Mouse (Mus musculus) kidney, embryonic 14.5 days (tissue): Measurements from ENCODE around the gene Crip2. TPM values are rescaled to one million over a fixed set of nuclear protein-coding genes. Genes with fewer than 3 reads are reported as not detected.

Experiments
- ATAC-seq: fragments of 200-750 bp; cut with Nextera tagmentation; 2 replicates; pipeline ENCODE4 v1.8.0; 2017; ENCODE audit warnings: moderate number of reproducible peaks, mild to moderate bottlenecking, moderate TSS enrichment, moderate library complexity; ENCODE audit not compliant: low FRiP score, low TSS enrichment
- H3K27ac ChIP-seq: fragments of 300-500 bp; sonication (generic); 2 replicates; pipeline ENCODE4 v1.5.1; 2014; ENCODE audit warnings: low read depth, mild to moderate bottlenecking, low read length, moderate library complexity, mixed read lengths
- H3K27me3 ChIP-seq: fragments of 300-500 bp; sonication (generic); 2 replicates; pipeline ENCODE4 v1.6.1; 2014; ENCODE audit warnings: mild to moderate bottlenecking, low read length; ENCODE audit not compliant: control insufficient read depth, insufficient read depth
- H3K36me3 ChIP-seq: fragments of 300-500 bp; sonication (generic); 2 replicates; pipeline ENCODE4 v1.6.1; 2014; ENCODE audit warnings: low read length, mixed read lengths; ENCODE audit not compliant: control insufficient read depth, insufficient read depth
- H3K4me1 ChIP-seq: fragments of 300-500 bp; sonication (generic); 2 replicates; pipeline ENCODE4 v1.6.1; 2014; ENCODE audit warnings: low read length, mixed read lengths; ENCODE audit not compliant: control insufficient read depth, insufficient read depth
- H3K4me2 ChIP-seq: fragments of 300-500 bp; sonication (generic); replicated peaks from 2 replicates; pipeline ENCODE4 v1.6.1; 2014; ENCODE audit warnings: low read depth, mild to moderate bottlenecking, low read length
- H3K4me3 ChIP-seq: fragments of 300-500 bp; sonication (generic); 2 replicates; pipeline ENCODE4 v1.5.1; 2014; ENCODE audit warnings: mild to moderate bottlenecking, low read length
- H3K9ac ChIP-seq: fragments of 300-500 bp; sonication (generic); 2 replicates; pipeline ENCODE4 v1.6.1; 2014; ENCODE audit warnings: low read depth, mild to moderate bottlenecking, low read length, moderate library complexity
- H3K9me3 ChIP-seq: fragments of 300-500 bp; sonication (generic); 2 replicates; pipeline ENCODE4 v1.6.1; 2016; ENCODE audit warnings: low read length; ENCODE audit not compliant: control insufficient read depth
- WGBS: fragments of 180-500 bp; shearing (Covaris S2); extraction: QIAGEN DNeasy Blood & Tissue Kit; methylation state at CpG from one replicate; pipeline ENCODE4 v1.1.7; 2014; 5-methylcytosine and 5-hydroxymethylcytosine counted together
- polyA plus RNA-seq: library from polyadenylated mRNA; unstranded; fragments of >200 nt; fragmentation: Nextera tagmentation; extraction: Ambion mirVana; gene quantifications from 2 replicates; pipeline ENCODE4 v1.2.1, GENCODE M21; 2014

The Crip2 gene
- polyA plus RNA-seq, 1 experiment from 2014 or later, result 174 TPM

DNA sequence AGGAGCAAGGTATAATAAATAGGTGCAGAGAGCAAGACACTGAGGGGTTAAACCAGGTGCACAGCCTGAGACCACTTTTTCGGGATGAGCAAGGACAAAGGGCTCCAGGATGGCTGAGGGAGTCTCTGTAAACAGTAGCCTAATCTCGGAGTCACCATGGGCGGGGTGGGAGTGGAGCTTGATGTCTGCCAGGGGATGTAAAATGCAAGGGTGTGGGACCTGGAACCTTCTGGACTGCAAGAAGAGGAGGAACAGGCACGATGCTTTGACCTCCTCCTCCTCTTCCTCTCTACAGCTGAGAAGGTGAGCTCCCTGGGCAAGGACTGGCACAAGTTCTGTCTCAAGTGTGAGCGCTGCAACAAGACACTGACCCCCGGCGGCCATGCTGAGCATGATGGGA lies 3.1 kb downstream of the Crip2 start:
- 48% methylated on average over 7 of the region's 7 CpGs for WGBS
- peak overlapping the region; percentile 65; the same call in 1 of the 2 replicates for H3K27ac ChIP-seq
- peaks cover 34% of the 10 kb centered on the region for H3K4me1 ChIP-seq
- no peaks in the 10 kb centered on the region for H3K9me3 ChIP-seq
- peak overlapping the region; percentile 22 for H3K4me3 ChIP-seq
- H3K4me2 ChIP-seq, result peak overlapping the region; percentile 65
- ATAC-seq, result no peak
- H3K9ac ChIP-seq, result peak overlapping the region; percentile 44
- peaks cover 7% of the 10 kb centered on the region; the same call in 1 of the 2 replicates for H3K36me3 ChIP-seq
- H3K27me3 ChIP-seq, result 0 out of 2 replicates have a peak, but pooled peaks cover 7% of the 10 kb centered on the region

DNA sequence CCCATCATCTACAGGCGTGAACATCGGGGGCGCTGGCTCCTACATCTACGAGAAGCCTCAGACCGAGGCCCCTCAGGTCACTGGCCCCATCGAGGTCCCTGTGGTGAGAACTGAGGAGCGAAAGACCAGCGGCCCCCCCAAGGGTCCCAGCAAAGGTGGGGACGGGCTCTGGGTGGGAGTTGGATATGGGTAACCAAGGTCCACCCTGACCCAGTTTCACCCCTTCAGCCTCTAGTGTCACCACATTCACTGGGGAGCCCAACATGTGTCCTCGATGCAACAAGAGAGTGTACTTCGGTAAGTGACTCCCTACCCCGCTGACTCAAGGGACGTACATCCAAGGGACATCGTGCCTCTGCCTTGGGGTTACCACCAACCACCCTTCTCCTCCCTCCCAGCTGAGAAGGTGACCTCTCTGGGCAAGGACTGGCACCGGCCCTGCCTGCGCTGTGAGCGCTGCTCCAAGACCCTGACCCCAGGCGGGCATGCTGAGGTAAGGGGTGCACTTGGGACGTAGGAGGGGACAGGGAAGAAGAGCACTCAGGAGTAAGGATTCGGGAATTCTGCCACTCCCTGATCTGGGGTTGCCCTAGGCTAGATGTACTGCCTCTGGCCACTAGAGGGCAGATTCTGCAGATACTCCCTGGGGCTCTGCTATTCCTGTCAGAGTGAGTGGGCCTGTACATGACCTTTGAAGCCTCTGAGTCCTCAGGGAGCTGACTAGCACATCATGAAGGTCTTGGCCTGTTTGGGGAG lies 4.1 kb downstream of the Crip2 start:
- WGBS, result 77% methylated on average over 20 of the region's 20 CpGs

DNA sequence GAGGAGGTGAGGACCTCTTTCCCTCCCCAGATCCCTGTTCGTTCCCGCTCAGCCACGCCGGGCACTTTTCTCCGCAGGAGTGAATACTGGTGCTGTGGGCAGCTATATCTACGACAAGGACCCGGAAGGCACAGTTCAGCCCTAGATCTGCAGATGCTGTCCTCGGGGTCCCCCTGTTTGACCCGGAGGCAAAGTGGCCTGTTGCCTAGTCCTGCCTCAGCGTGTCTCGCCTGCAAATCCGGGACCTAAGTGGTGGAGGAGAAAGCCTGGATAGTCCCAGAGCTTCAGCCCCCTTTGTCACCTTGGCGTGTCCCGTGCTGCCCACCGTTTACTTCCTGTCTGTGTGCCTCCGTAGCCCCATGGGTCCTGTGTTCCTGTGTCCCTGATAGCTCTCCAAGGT lies 4.8 kb downstream of the Crip2 start:
- 0 out of 2 replicates have a peak, but pooled peaks cover 7% of the 10 kb centered on the region for H3K27me3 ChIP-seq
- H3K27ac ChIP-seq, result no peak overlapping the region
- peaks cover 21% of the 10 kb centered on the region for H3K4me1 ChIP-seq
- no peak overlapping the region for H3K4me2 ChIP-seq
- no peak for ATAC-seq
- WGBS, result 90% methylated on average over 16 of the region's 16 CpGs
- no peak overlapping the region for H3K9ac ChIP-seq
- H3K4me3 ChIP-seq, result no peak overlapping the region
- H3K36me3 ChIP-seq, result no peaks in the 10 kb centered on the region; the same call in 1 of the 2 replicates
- H3K9me3 ChIP-seq, result no peaks in the 10 kb centered on the region

More for the DNA sequence above, 4.1 kb downstream of the Crip2 start:
- Histone ChIP-seq H3K4me2 (no peak overlapping the region), H3K27me3 (0 out of 2 replicates have a peak, but pooled peaks cover 7% of the 10 kb centered on the region), H3K9ac (no peak overlapping the region), H3K36me3 (no peaks in the 10 kb centered on the region; the same call in 1 of the 2 replicates), H3K27ac (no peak overlapping the region), H3K4me1 (peaks cover 26% of the 10 kb centered on the region), H3K4me3 (no peak overlapping the region), H3K9me3 (no peaks in the 10 kb centered on the region)
- ATAC-seq, result no peak

DNA sequence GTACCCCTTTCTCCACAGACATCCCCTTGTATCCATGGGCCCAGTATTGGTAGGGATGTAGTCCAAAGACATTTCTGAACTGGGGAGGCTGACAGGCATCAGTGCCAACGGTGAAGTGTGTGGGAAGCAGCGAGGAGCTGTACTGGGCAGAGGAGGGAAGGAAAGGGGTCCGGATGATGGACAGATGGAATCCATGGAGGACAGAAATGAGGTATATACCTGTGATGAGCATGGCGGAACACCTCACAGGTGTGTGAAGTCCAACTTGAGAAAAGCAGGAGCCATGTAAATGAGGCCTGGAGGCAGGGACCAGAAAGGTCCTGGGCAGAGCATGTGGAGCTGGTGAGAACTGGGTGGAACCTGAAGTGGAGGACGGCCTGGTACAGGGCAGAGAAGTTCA lies 5.6 kb downstream of the Crip2 start:
- no peak overlapping the region for H3K4me3 ChIP-seq
- H3K4me2 ChIP-seq, result no peak overlapping the region
- H3K27ac ChIP-seq, result no peak overlapping the region
- no peaks in the 10 kb centered on the region; the same call in 1 of the 2 replicates for H3K36me3 ChIP-seq
- no peak overlapping the region for H3K9ac ChIP-seq
- no peak for ATAC-seq
- H3K9me3 ChIP-seq, result no peaks in the 10 kb centered on the region
- H3K27me3 ChIP-seq, result 0 out of 2 replicates have a peak, but pooled peaks cover 5% of the 10 kb centered on the region
- H3K4me1 ChIP-seq, result peaks cover 20% of the 10 kb centered on the region
- 87% methylated on average over 5 of the region's 5 CpGs for WGBS

DNA sequence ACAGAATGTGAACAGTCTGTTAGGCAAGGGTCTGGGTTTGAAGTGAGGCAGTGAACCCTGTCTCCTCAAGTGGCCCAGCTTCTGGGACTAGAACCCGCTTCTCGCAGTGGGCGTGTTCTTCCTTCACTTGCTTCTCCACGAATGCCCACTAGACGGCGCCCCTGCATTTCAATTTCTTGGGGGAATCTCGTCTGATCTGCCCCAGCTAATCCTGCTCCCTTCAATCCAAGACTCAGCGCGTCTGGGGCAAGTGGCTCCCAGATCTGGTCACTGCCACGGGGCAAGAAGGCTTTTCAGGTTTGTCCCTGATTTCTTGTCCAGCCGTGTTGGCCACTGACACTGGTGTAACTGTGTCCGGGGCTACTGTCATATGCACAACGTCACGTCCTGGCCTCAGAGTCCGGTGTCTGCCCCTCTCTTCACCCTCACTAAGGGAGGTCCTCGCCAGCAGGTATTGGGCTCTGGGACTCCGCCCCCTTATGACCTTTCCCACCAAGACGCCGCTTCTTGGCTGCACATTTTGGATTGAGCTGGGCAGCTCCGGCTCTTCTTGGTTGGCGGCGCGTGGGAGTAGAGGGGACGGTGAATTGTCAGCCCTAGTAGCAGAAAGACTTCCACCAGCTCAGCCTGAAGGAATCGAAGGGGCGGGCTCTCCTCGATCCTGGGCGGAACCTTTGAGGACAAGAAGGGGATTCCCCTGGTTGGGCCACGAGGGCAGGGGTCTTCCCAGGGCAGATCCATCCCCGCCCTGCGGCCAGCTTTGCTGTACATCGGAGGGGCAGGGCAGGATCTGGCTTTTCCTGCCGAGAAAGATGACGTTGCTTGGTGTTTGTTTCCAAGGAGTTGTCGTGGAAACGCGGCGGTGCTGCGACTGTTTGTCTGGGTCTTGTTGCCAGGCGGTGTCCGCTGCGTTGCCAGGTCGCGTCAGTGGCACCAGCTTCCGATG lies 6.3 kb downstream of the Crip2 start, which contains the start of gene Crip1:
Gene Crip1, plus strand, starts transcription at position 205 of the 946 bp plus-strand sequence.
- peaks cover 12% of the 10 kb centered on the region for H3K4me1 ChIP-seq
- 8% methylated on average over 45 of the region's 45 CpGs for WGBS

DNA sequence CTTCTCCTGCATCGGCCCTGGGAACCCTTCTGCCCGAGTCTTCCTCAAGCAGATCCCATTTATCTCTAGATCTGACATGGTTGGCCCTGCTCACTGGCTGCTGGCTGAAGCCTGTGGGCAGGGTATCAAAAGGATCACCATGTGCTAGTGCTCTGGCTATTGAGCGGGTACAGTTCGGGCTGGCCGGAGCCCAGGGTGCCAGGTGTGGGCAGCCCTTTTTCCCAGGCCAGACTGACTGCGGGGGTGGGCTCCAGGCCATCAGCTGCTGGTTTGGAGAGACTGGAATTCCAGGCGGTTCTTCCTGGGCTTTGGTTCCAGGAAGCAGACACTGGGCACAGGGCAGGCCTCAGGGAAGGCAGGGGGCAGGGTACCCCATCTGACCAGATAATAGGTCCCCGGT lies 7.4 kb downstream of the Crip2 start:
- Histone ChIP-seq H3K27ac (no peak overlapping the region), H3K4me3 (no peak overlapping the region), H3K9ac (no peak overlapping the region), H3K27me3 (no peaks in the 10 kb centered on the region), H3K36me3 (no peaks in the 10 kb centered on the region; the same call in 1 of the 2 replicates), H3K9me3 (no peaks in the 10 kb centered on the region), H3K4me1 (peaks cover 13% of the 10 kb centered on the region), H3K4me2 (no peak overlapping the region)
- WGBS, result 81% methylated on average over 8 of the region's 8 CpGs
- ATAC-seq, result no peak

More for the DNA sequence above, 6.3 kb downstream of the Crip2 start, which contains the start of gene Crip1:
- no peaks in the 10 kb centered on the region; the same call in 1 of the 2 replicates for H3K36me3 ChIP-seq
- peak within 1 kb of the TSS; percentile 16 for H3K4me3 ChIP-seq
- no peak within 1 kb of the TSS; the same call in 1 of the 2 replicates for H3K9ac ChIP-seq
- no peaks in the 10 kb centered on the region for H3K9me3 ChIP-seq
- no peak within 1 kb of the TSS for H3K27ac ChIP-seq
- peak; percentile 25 for ATAC-seq
- peak within 1 kb of the TSS; percentile 41 for H3K4me2 ChIP-seq
- no peaks in the 10 kb centered on the region for H3K27me3 ChIP-seq

DNA sequence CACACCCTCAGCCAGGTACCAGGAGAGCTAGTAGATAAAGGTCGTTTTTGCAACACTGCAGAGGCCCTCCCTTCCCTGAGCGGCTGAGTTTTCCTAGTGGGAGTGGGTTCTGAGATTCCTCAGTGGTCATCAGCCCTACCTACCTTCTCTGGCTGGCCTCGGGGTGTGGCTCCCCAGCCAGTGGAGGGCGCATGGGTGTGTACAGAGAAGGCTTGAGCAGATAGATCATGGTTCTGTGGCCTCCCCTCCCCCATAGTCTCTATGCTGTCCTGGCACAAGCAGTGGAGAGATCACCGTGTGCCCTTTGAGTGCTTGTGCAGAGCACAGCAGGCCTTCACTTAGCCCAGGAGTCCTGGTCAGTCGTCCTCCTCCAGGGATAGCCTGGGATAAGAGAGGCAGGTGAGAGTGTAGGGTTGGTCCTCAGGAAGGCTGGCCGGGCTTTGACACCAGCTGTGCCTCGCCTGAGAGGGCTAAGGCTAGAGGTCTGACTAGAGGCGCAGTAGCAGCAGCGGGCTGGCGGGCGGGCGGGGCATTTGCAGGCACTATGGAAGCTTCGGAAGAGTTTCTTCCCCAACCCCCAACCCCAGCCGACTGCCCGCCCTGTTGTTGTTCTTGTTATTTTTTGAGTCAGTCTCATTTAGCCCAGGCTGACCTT lies 8.5 kb downstream of the Crip2 start:
- no peak for ATAC-seq
- Histone ChIP-seq H3K4me1 (peaks cover 7% of the 10 kb centered on the region; the same call in 1 of the 2 replicates), H3K36me3 (no peaks in the 10 kb centered on the region; the same call in 1 of the 2 replicates), H3K4me2 (no peak overlapping the region), H3K9ac (no peak overlapping the region), H3K27me3 (no peaks in the 10 kb centered on the region), H3K9me3 (no peaks in the 10 kb centered on the region), H3K27ac (no peak overlapping the region), H3K4me3 (no peak overlapping the region)
- WGBS, result 41% methylated on average over 16 of the region's 16 CpGs

DNA sequence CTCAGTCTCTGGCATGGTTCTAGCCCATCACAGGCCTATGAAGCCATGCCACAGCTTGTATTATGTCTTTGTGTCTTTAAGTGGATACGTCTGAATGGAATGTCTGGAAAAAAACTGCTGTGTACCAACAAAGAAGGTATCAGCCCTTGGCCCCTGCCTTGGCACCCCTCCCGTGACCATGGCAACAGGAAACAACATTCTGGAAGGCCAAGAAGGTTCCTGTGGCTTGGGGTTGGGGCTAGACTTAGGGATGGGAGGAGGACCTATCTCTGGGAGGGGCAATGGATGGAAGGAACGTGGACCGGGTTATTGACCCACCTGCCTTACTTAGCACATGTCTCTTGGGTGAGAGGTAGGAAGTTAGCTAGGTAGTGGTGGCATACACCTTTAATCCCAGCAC lies 9.3 kb downstream of the Crip2 start:
- Histone ChIP-seq H3K9ac (no peak overlapping the region), H3K27ac (no peak overlapping the region), H3K4me3 (no peak overlapping the region), H3K27me3 (no peaks in the 10 kb centered on the region), H3K9me3 (no peaks in the 10 kb centered on the region), H3K36me3 (no peaks in the 10 kb centered on the region), H3K4me2 (no peak overlapping the region), H3K4me1 (peaks cover 7% of the 10 kb centered on the region; the same call in 1 of the 2 replicates)
- 74% methylated on average over 4 of the region's 4 CpGs for WGBS
- ATAC-seq, result no peak
